Mouse (Mus musculus): ENCODE results near the gene Vmn1r21. TPM values are rescaled to one million over a fixed set of nuclear protein-coding genes. Genes with fewer than 3 reads are reported as not detected.
"Not testable (repeated sequence)": the region's sequence is repeated elsewhere in the genome, so short reads cannot be mapped to it uniquely, and the experiment has no call there.

Gene Vmn1r21
- not detected in 2 replicates for polyA plus RNA-seq (2014; fragmentation: Nextera tagmentation; extraction: Ambion mirVana)

- ATAC-seq (no peak), DNase-seq (ENCODE audit: low spot score) (no peak)
- Histone ChIP-seq H3K4me2 (ENCODE audit: low read length) (no peak within 1 kb of the TSS), H3K9ac (ENCODE audit: low read length) (no peak within 1 kb of the TSS), H3K4me3 (ENCODE audit: low read depth, low read length) (no peak within 1 kb of the TSS), H3K27ac (ENCODE audit: low read depth, low read length) (no peak within 1 kb of the TSS), H3K4me1 (ENCODE audit: control insufficient read depth, insufficient read depth, low read length) (no peaks in the 10 kb centered on the region), H3K27me3 (replicated peaks; ENCODE audit: control insufficient read depth, insufficient read depth, low read length) (no peaks in the 10 kb centered on the region), H3K36me3 (ENCODE audit: control insufficient read depth, insufficient read depth, low read length) (no peaks in the 10 kb centered on the region), H3K9me3 (replicated peaks; ENCODE audit: control insufficient read depth, low read length) (no peaks in the 10 kb centered on the region)
- whole genome bisulfite sequencing: 82% methylated on average over 1 of the region's 1 CpGs
These were observed at the start of gene Vmn1r21 for GRCm38 (mm10) chr6:57850286-57850685. Vmn1r21 (minus strand) TSS chr6:57850343.

- Histone ChIP-seq H3K9me3 (replicated peaks; ENCODE audit: control insufficient read depth, low read length) (no peaks in the 10 kb centered on the region), H3K4me1 (ENCODE audit: control insufficient read depth, insufficient read depth, low read length) (no peaks in the 10 kb centered on the region), H3K9ac (ENCODE audit: low read length) (no peak overlapping the region), H3K27me3 (replicated peaks; ENCODE audit: control insufficient read depth, insufficient read depth, low read length) (no peaks in the 10 kb centered on the region), H3K4me3 (ENCODE audit: low read depth, low read length) (no peak overlapping the region), H3K27ac (ENCODE audit: low read depth, low read length) (no peak overlapping the region), H3K36me3 (ENCODE audit: control insufficient read depth, insufficient read depth, low read length) (no peaks in the 10 kb centered on the region), H3K4me2 (ENCODE audit: low read length) (peak overlapping the region; percentile 26; the same call in 1 of the 2 replicates)
- ATAC-seq: peak; percentile 97
- WGBS: 55% methylated on average over 6 of the region's 6 CpGs
- DNase-seq (ENCODE audit: low spot score): peak; percentile 85
These were observed 9.2 kb upstream of the Vmn1r21 start for GRCm38 (mm10) chr6:57859043-57860042.

GRCm38 (mm10) chr6:57851177-57851576, 1.0 kb upstream of the Vmn1r21 start:
- not testable (repeated sequence) for ATAC-seq
- WGBS: 89% methylated on average over 5 of the region's 5 CpGs

GRCm38 (mm10) chr6:57839693-57840408, 10.3 kb downstream of the Vmn1r21 start:
- peak; percentile 66; the same call in 1 of the 2 replicates for ATAC-seq
- H3K27ac ChIP-seq (ENCODE audit: low read depth, low read length): no peak overlapping the region
- WGBS: 74% methylated on average over 2 of the region's 2 CpGs
- H3K9ac ChIP-seq (ENCODE audit: low read length): no peak overlapping the region
- DNase-seq (ENCODE audit: low spot score): peak; percentile 79
- H3K4me3 ChIP-seq (ENCODE audit: low read depth, low read length): no peak overlapping the region
- no peaks in the 10 kb centered on the region for H3K27me3 ChIP-seq (replicated peaks; ENCODE audit: control insufficient read depth, insufficient read depth, low read length)
- H3K4me1 ChIP-seq (ENCODE audit: control insufficient read depth, insufficient read depth, low read length): no peaks in the 10 kb centered on the region
- no peaks in the 10 kb centered on the region for H3K36me3 ChIP-seq (ENCODE audit: control insufficient read depth, insufficient read depth, low read length)
- no peaks in the 10 kb centered on the region for H3K9me3 ChIP-seq (replicated peaks; ENCODE audit: control insufficient read depth, low read length)
- no peak overlapping the region for H3K4me2 ChIP-seq (ENCODE audit: low read length)

More at GRCm38 (mm10) chr6:57851177-57851576, 1.0 kb upstream of the Vmn1r21 start:
- not testable (repeated sequence) for H3K27me3 ChIP-seq (replicated peaks; ENCODE audit: control insufficient read depth, insufficient read depth, low read length); H3K4me1 ChIP-seq (ENCODE audit: control insufficient read depth, insufficient read depth, low read length); H3K9ac ChIP-seq (ENCODE audit: low read length); DNase-seq (ENCODE audit: low spot score); H3K27ac ChIP-seq (ENCODE audit: low read depth, low read length); H3K36me3 ChIP-seq (ENCODE audit: control insufficient read depth, insufficient read depth, low read length); H3K4me3 ChIP-seq (ENCODE audit: low read depth, low read length); H3K9me3 ChIP-seq (replicated peaks; ENCODE audit: control insufficient read depth, low read length); H3K4me2 ChIP-seq (ENCODE audit: low read length)

GRCm38 (mm10) chr6:57825259-57825715, 24.9 kb downstream of the Vmn1r21 start:
- WGBS: 4% methylated on average over 5 of the region's 5 CpGs
- DNase-seq (ENCODE audit: low spot score): no peak

GRCm38 (mm10) chr6:57824422-57825258, 25.5 kb downstream of the Vmn1r21 start, which contains the start of gene Vopp1:
Vopp1 (minus strand) TSS chr6:57825159.
- Histone ChIP-seq H3K27me3 (replicated peaks; ENCODE audit: control insufficient read depth, insufficient read depth, low read length) (no peaks in the 10 kb centered on the region), H3K36me3 (ENCODE audit: control insufficient read depth, insufficient read depth, low read length) (no peaks in the 10 kb centered on the region), H3K4me3 (ENCODE audit: low read depth, low read length) (peak within 1 kb of the TSS; percentile 76), H3K27ac (ENCODE audit: low read depth, low read length) (peak within 1 kb of the TSS; percentile 94), H3K9me3 (replicated peaks; ENCODE audit: control insufficient read depth, low read length) (no peaks in the 10 kb centered on the region), H3K4me2 (ENCODE audit: low read length) (peak within 1 kb of the TSS; percentile 71), H3K4me1 (ENCODE audit: control insufficient read depth, insufficient read depth, low read length) (no peaks in the 10 kb centered on the region), H3K9ac (ENCODE audit: low read length) (peak within 1 kb of the TSS; percentile 98)
- WGBS: under 1% methylated on average over 80 of the region's 87 CpGs
- ATAC-seq: peak; percentile 92
- peak; percentile 86 for DNase-seq (ENCODE audit: low spot score)

More at GRCm38 (mm10) chr6:57825259-57825715, 24.9 kb downstream of the Vmn1r21 start:
- no peak overlapping the region for H3K27ac ChIP-seq (ENCODE audit: low read depth, low read length)
- H3K9ac ChIP-seq (ENCODE audit: low read length): peak overlapping the region; percentile 98
- H3K27me3 ChIP-seq (replicated peaks; ENCODE audit: control insufficient read depth, insufficient read depth, low read length): no peaks in the 10 kb centered on the region
- H3K4me2 ChIP-seq (ENCODE audit: low read length): peak overlapping the region; percentile 71
- no peaks in the 10 kb centered on the region for H3K9me3 ChIP-seq (replicated peaks; ENCODE audit: control insufficient read depth, low read length)
- H3K36me3 ChIP-seq (ENCODE audit: control insufficient read depth, insufficient read depth, low read length): no peaks in the 10 kb centered on the region
- H3K4me1 ChIP-seq (ENCODE audit: control insufficient read depth, insufficient read depth, low read length): no peaks in the 10 kb centered on the region
- peak; percentile 8 for ATAC-seq
- H3K4me3 ChIP-seq (ENCODE audit: low read depth, low read length): peak overlapping the region; percentile 76

GRCm38 (mm10) chr6:57823461-57823860, 26.7 kb downstream of the Vmn1r21 start:
- Histone ChIP-seq H3K4me2 (ENCODE audit: low read length) (peak overlapping the region; percentile 71), H3K9ac (ENCODE audit: low read length) (no peak overlapping the region), H3K27ac (ENCODE audit: low read depth, low read length) (no peak overlapping the region), H3K27me3 (replicated peaks; ENCODE audit: control insufficient read depth, insufficient read depth, low read length) (no peaks in the 10 kb centered on the region), H3K36me3 (ENCODE audit: control insufficient read depth, insufficient read depth, low read length) (no peaks in the 10 kb centered on the region), H3K4me3 (ENCODE audit: low read depth, low read length) (no peak overlapping the region), H3K9me3 (replicated peaks; ENCODE audit: control insufficient read depth, low read length) (no peaks in the 10 kb centered on the region), H3K4me1 (ENCODE audit: control insufficient read depth, insufficient read depth, low read length) (no peaks in the 10 kb centered on the region)
- DNase-seq (ENCODE audit: low spot score): peak; percentile 2
- no peak for ATAC-seq
- 27% methylated on average over 3 of the region's 3 CpGs for WGBS

Measured in forebrain, embryonic 14.5 days (tissue).